Mouse (Mus musculus) embryonic stem cell, embryonic (primary cell): ENCODE data around the gene Fosb.

Experiments
- CTCF ChIA-PET, 4 experiments: fragments of 300-600 bp in 2 of 4; fragments of 350-600 bp in 2 of 4; sonication (Branson Sonifier 250); formaldehyde crosslinking; loops; one replicate each; lab custom pipeline; 2022; ENCODE audit warnings: inconsistent platforms in 2 of 4; lab: Charles Lee
- POLR2A ChIA-PET, 4 experiments: fragments of 300-600 bp in 2 of 4; fragments of 350-600 bp in 2 of 4; sonication (Branson Sonifier 250); formaldehyde crosslinking; loops; one replicate each; lab custom pipeline; 2022; ENCODE audit warnings: antibody characterized with exemption in 4 of 4, inconsistent platforms in 1 of 4; lab: Charles Lee

The Fosb gene

DNA sequence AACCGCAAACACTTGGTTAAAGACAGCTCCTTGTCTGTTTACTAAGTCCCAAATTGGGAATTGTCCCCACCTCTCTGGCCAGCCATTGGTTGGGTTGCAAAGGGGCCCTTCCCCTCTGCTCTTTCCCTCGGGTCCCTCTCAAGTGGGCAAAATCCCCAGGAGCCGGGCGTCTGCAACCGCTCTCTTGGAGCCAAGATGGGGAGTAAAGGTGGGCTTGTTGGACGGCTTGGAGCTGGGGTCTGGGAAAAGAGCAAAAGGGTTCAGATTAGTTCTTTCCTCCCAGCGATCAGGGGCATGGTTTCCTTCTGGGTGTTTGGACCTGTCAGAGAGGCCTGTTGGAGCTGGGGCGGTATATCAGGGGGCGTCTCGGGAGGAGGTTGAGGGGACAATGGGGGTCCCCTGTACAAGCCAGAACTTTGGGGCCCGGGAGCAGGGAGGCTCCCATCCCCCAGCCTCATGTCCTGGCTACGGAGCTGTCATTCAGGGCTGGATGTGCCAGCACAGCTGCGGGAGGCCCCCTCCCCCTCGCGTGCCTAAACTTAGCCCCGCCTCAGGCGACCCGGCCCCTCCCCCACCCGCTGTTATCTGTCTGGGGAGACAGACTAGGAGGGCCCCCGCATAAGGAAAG, 18.8 kb downstream of the Fosb start:
- POLR2A ChIA-PET, result interaction anchor here (0.6 to 1.9 kb wide), 27 partner anchors 8 to 530 kb away, joined by 3 to 8 read pairs (median 4); partner anchors contain the start of genes Fosb (in 2 of the 4), Cd3eap (in 1 of the 4), Ppm1n (in 1 of the 4) and Ppp1r13l (in 1 of the 4)
- CTCF ChIA-PET, result interaction anchor here (0.5 to 2.2 kb wide), 27 partner anchors 10 to 458 kb away, joined by 3 to 12 read pairs (median 4); partner anchors contain the start of gene Ppm1n (in 1 of the 4)

DNA sequence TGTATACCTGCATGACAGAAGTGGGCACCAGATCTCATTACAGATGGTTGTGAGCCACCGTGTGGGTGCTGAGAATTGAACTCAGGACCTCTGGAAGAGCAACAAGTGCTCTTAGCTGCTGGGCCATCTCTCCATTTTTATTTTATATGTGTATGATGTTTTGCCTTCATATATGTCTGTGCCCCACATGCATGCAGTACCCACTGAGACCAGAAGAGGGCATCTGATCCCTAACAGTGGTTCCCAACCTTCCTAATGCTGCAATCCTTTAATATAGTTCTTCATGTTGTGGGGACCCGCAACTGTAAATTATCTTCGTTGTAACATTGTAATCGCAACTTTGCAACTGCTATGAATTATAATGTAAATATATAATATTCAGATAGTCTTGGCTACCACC, 25.1 kb downstream of the Fosb start:
- ChIA-PET POLR2A (interaction anchor here in 2 of 4 experiments (1.4 to 2.1 kb wide), 3 partner anchors 9 to 109 kb away, joined by 3 to 5 read pairs (median 4); partner anchors contain the start of gene Eml2 (in 1 of the 2)), CTCF (interaction anchor here (0.6 to 3.9 kb wide), 10 partner anchors 11 to 385 kb away, joined by 3 to 23 read pairs (median 3); partner anchors contain the start of gene Ercc1 (in 1 of the 4))

DNA sequence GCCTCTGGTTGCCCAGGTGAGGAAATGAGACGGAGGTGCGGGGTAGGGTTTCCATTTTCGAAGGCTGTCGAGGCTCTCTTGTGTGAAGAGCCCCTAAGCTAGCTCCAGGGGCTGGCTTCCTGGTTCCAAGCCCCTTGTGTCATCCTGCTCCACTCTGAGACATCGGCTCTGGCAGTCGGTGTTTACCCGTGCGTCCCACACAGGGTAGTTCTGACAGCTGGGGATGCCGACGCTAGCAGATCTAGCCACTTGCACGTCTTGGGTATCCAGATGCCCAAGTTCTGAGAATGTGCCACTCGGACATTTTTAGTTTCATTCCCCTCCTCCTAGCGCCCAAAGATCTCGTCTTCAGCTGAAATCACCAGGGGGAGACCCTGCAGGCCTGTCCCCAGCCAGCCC, 26.4 kb downstream of the Fosb start:
- ChIA-PET CTCF (interaction anchor here (0.5 to 3.3 kb wide), 23 partner anchors 12 to 117 kb away, joined by 3 to 11 read pairs (median 4); partner anchors contain the start of genes Eml2 (in 1 of the 4), Ercc1 (in 1 of the 4), Gipr (in 1 of the 4) and Opa3 (in 1 of the 4)), POLR2A (interaction anchor here in 3 of 4 experiments (0.6 to 1.3 kb wide), 13 partner anchors 8 to 68 kb away, joined by 3 to 6 read pairs (median 4); partner anchors contain the start of gene Vasp (in 1 of the 3))

DNA sequence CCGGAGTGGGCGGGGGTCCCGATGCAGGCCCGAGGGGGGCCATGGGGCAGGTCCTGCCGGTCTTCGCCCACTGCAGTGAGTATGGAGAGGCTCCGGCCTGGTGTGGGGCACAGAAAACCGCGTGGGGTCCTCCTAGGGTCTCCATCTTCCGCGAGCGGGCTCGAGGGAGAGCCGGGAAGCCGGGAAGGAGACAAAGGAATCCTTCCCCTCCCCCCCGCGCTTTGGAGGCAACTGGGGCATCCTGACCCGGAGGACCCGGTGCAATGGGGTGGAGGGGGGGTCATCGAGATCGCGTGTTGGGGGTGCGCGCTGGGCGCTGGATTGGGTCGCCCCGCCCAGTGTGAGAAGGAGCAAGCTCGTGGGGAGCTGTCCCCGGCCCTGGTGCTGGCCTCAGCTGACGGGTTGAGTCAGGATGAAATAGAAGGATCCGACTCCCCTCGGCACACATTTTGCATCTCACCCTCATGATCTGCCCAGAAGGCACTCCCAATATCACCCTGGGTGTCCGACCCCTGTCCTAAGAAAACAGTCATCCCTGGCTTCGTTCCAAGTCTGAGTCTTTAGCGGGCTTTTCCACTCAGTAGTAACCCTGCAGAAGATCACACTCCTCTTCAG, 27.0 kb downstream of the Fosb start:
- ChIA-PET CTCF (interaction anchor here in 3 of 4 experiments (0.6 to 3.3 kb wide), 20 partner anchors 13 to 117 kb away, joined by 3 to 11 read pairs (median 4); partner anchors contain the start of genes Eml2 (in 1 of the 3), Ercc1 (in 1 of the 3), Gipr (in 1 of the 3) and Opa3 (in 1 of the 3)), POLR2A (interaction anchor here in 3 of 4 experiments (0.6 to 1.3 kb wide), 13 partner anchors 8 to 68 kb away, joined by 3 to 6 read pairs (median 4); partner anchors contain the start of gene Vasp (in 1 of the 3))

DNA sequence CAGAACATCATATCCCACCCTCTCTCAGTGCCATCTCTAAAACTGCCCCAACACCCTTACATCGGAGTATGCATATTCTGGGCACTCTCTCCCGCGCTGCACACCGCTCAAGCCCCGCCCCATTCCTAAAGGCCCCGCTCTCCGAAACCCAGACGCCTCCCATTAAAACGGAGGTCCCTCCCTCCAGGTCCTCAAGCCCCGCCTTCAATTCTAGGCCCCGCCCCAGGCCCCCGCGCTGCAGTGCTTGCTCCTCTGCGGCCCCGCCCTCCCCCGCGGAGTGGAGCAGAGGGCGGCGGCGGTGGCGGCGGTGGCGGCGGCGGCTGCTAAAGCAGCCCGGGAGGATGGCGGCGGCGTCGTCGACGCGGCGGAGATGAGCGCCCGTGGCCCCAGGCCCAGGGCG, 27.5 kb downstream of the Fosb start, which contains the start of gene Rtn2:
Rtn2 (plus strand) TSS at position 240 of the 400 bp plus-strand sequence.
- ChIA-PET POLR2A (interaction anchor here in 3 of 4 experiments (0.6 to 6.4 kb wide), 15 partner anchors 9 to 107 kb away, joined by 3 to 58 read pairs (median 5); partner anchors contain the start of genes Eml2 (in 1 of the 3) and Vasp (in 1 of the 3)), CTCF (interaction anchor here (0.7 to 4.5 kb wide), 31 partner anchors 11 to 177 kb away, joined by 3 to 53 read pairs (median 6); partner anchors contain the start of genes Eml2 (in 2 of the 4), Cd3eap (in 1 of the 4), Ercc1 (in 1 of the 4) and Gipr (in 1 of the 4))

DNA sequence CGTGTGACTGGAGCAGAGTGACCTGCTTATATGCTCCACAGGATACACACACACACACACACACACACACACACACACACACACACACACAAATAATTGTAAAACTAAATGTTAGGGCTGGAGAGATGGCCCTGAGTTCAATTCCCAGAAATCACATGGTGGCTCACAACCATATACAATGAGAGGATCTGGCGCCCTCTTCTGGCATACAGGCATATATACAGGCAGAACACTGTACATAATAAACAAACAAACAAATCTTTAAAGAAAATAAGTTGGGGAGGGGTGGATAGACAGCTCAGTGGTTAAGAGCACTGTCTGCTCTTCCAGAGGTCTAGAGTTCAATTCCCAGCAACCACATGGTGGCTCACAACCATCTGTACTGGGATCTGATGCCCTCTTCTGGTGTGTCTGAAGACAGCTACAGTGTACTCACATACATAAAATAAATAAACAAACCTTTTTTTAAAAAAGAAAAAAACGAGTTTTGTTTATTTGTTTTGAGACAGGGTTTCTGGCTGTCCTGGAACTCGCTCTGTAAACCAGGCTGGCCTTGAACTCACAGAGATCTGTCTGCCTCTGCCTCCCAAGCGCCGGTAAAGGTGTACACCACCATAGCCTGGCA, 28.1 kb downstream of the Fosb start:
- ChIA-PET POLR2A (interaction anchor here in 3 of 4 experiments (0.6 to 6.4 kb wide), 32 partner anchors 10 to 417 kb away, joined by 3 to 58 read pairs (median 4); partner anchors contain the start of genes Vasp (in 3 of the 3), Eml2 (in 2 of the 3), Apoe (in 1 of the 3) and Opa3 (in 1 of the 3)), CTCF (interaction anchor here (0.5 to 4.5 kb wide), 45 partner anchors 9 to 486 kb away, joined by 3 to 53 read pairs (median 5); partner anchors contain the start of genes Eml2 (in 3 of the 4), Cd3eap (in 1 of the 4), Ercc1 (in 1 of the 4) and Fbxo46 (in 1 of the 4))

DNA sequence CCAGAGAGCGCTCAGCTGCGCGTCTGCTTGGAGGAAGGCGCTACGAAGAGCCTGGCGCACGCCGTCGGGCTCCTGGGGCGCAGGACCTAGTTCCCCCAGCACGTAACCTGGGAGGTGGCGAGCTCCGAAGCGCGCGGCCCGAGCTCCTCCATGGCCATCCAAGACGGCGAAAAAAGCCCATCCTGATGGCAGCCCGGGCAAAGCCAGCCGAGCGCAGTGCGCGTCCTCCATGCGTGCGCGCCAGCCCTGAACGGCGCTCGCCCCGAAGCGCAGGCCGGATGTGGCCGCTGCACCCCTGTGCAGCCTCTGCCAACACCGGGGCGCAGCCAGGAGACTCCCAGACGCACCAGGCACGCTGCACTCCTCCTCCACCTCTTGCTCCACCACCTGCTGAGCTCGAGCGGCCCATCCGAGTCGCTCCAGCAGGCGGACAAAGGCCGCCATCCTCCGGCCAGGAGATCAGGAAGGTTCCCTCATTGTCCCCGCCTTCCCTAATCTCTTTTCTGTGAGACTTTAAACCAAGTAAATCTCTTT, 30.2 kb downstream of the Fosb start, which contains the start of gene Ppm1n:
Ppm1n (minus strand) TSS at position 484 of the 534 bp plus-strand sequence.
- ChIA-PET CTCF (interaction anchor here (0.5 to 4.5 kb wide), 34 partner anchors 8 to 187 kb away, joined by 3 to 53 read pairs (median 4); partner anchors contain the start of genes Eml2 (in 3 of the 4) and Vasp (in 1 of the 4)), POLR2A (interaction anchor here (0.6 to 6.4 kb wide), 37 partner anchors 7 to 116 kb away, joined by 3 to 58 read pairs (median 5); partner anchors contain the start of genes Eml2 (in 2 of the 4), Vasp (in 2 of the 4), Ercc1 (in 1 of the 4) and Fosb (in 1 of the 4))

DNA sequence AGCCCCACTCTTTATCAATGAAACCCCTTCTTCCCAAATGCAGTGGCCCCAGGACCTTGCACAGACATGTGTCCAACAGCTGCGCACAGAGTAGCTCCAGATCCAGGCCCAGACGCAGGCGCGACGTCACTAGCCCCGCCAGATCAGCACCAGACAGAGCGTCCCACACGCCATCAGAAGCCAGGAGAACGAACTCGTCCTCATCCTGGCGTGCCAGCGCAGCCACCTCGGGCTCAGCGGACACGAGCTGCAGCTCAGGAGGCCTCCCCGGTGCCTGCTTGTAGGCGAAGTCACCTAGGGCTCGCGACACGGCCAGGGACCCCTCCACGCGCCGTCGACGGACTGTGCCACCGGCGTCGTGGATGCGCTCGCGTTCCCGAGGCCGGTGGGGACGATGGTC, 30.8 kb downstream of the Fosb start:
- ChIA-PET CTCF (interaction anchor here in 3 of 4 experiments (0.6 to 4.5 kb wide), 30 partner anchors 7 to 186 kb away, joined by 3 to 53 read pairs (median 4); partner anchors contain the start of genes Eml2 (in 2 of the 3), Fosb (in 1 of the 3) and Vasp (in 1 of the 3)), POLR2A (interaction anchor here (0.7 to 6.4 kb wide), 42 partner anchors 9 to 143 kb away, joined by 3 to 58 read pairs (median 4); partner anchors contain the start of genes Eml2 (in 2 of the 4), Ercc1 (in 1 of the 4), Fosb (in 1 of the 4) and Ppp1r13l (in 1 of the 4))

DNA sequence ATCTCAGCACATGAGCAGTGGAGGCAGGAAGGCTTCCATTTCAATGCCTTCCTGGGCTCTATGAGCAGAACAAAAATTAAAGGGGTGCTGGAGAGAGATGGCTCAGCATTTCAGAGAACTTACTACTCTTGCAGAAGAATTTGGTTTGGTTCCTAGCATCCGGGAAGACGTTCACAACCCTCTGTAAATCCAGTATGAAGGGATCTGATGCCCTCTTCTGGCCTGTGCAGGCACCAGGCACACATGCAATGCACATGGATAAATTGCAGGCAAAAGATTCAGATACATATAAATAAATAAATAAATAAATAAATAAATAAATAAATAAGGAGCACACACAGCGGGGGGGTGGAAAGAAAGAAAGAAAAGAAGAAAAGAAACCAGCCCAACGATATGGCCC, 33.6 kb downstream of the Fosb start:
- ChIA-PET POLR2A (interaction anchor here in 3 of 4 experiments (1.3 to 6.4 kb wide), 7 partner anchors 7 to 97 kb away, joined by 4 to 58 read pairs (median 5); partner anchors contain the start of gene Vasp (in 1 of the 3)), CTCF (interaction anchor here (0.6 to 2.3 kb wide), 15 partner anchors 15 to 352 kb away, joined by 3 to 14 read pairs (median 5); no protein-coding TSS in a partner anchor)

DNA sequence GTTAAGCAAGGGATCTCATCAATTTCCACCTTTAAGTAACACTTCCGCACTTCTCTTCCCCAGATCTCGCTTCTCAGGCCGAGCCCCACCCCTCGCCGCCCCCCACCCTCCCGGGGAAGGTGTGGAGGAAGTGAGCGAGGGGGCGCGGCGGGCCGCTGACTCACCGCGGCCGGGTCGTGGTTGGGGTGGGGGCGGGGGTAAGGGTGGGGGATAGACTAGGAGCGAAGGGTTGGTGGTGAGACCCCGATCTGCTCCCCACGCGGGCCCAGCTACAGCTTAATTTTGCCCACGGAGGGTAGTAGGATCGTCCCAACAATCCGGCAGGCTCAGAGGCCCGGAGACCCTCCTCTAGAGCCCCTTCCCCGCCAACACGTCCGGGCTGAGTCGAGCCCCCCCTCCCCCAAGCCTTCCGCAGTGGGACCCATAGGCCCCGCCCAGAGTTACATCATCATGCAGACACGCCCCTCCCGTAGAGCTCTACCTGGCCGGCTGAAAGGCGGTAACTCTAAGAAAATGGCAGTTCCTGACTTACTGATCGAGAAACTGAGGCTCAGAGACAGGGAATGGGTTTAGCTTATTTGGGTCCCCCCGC, 37.6 kb downstream of the Fosb start:
- POLR2A ChIA-PET, result interaction anchor here (0.6 to 8.6 kb wide), 75 partner anchors 7 to 426 kb away, joined by 3 to 97 read pairs (median 5); partner anchors contain the start of genes Fosb (in 3 of the 4), Eml2 (in 2 of the 4), Opa3 (in 2 of the 4) and Cd3eap (in 1 of the 4)
- CTCF ChIA-PET, result interaction anchor here (0.6 to 3.0 kb wide), 25 partner anchors 8 to 318 kb away, joined by 3 to 24 read pairs (median 4); partner anchors contain the start of genes Ppm1n (in 1 of the 4) and Six5 (in 1 of the 4)

DNA sequence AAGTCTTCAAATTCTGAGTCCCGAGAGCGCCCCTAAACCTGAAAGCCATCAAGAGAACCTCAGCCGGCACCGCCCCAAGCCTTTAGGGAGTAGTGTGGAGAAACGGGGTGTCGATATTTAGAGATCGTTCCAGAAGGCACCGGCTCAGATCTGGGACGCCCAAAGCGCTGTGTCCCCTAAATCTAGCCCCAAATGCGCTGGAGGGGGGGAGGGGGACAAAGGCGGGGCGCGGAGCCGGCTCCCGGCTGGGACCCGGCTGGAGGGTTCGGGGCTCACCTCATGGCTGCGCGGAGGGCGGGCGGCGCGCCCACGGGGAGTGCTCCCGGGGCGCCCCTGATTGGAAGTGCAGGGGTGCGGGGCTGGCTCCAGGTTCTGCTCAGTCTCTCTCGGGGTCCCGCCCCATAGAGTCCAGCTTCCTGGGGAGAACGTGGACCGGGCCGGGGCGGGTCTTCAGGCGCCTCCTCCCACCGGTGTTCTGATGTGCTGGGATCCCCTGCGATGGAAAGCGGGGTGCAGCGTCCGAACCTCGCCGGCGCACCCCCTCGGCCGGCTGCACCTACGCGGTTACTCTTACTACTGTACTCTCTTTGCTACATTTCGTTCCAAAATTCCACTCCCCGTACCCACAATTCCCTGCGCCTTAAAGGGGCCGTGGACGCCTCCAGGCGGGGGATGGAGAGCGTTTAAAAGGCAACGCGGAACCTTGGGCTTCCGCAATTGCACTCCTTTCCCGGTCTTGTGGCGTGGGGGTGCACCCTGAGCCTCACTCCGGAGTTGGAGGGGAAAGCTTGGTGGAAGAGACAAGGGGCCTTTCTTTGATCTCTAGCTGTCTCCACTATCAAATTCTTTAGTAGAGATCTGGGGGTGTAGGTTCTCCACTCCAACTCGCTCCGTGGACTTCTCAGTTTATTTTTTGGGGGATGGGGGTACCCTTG, 38.3 kb downstream of the Fosb start, which contains the start of gene Vasp:
Vasp (minus strand) TSS at position 580 of the 935 bp plus-strand sequence.
- ChIA-PET CTCF (interaction anchor here in 2 of 4 experiments (0.6 to 3.0 kb wide), 15 partner anchors 9 to 178 kb away, joined by 3 to 24 read pairs (median 4); partner anchors contain the start of genes Ppm1n (in 1 of the 2) and Six5 (in 1 of the 2)), POLR2A (interaction anchor here (0.6 to 8.6 kb wide), 67 partner anchors 8 to 426 kb away, joined by 3 to 97 read pairs (median 5); partner anchors contain the start of genes Fosb (in 3 of the 4), Eml2 (in 2 of the 4), Opa3 (in 2 of the 4) and Ercc1 (in 1 of the 4))

DNA sequence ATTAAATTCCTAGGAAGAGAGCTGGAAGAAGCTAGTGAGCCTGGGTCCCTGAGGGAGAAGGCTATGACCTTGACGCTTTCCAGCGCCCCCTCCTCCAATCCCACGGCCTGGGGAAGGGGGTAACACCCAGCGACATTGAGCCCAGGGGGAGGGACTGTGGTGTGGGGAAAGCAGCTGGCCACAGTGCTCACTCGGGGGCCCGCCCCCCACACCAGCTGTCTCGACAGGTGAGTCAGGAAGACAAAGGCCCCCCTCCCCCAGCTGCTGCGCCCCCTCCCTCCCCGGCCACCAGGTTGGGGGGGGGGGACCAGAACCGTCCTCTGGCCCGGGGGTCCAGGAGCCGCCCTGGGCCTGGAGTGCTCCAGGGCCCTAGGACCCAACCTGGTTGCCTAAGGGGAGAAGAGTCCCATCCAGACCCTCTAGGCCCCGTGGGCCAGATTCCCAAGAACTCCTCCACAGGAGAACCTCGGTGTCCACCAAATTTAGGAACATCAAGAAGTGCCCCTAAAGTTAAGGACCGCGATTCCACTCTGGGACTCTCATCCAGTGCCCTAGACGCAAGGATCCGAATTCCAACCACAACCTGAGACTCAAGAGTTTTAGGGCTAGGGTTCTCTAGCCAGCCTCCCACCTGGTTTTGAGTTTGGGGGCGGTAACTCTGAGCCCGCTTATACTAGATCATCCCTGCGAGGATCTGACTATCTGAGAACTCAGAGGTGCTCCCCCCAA, 39.2 kb downstream of the Fosb start:
- POLR2A ChIA-PET, result interaction anchor here in 3 of 4 experiments (0.6 to 8.6 kb wide), 31 partner anchors 9 to 1033 kb away, joined by 3 to 97 read pairs (median 5); partner anchors contain the start of genes Ppm1n (in 2 of the 3) and Opa3 (in 1 of the 3)

DNA sequence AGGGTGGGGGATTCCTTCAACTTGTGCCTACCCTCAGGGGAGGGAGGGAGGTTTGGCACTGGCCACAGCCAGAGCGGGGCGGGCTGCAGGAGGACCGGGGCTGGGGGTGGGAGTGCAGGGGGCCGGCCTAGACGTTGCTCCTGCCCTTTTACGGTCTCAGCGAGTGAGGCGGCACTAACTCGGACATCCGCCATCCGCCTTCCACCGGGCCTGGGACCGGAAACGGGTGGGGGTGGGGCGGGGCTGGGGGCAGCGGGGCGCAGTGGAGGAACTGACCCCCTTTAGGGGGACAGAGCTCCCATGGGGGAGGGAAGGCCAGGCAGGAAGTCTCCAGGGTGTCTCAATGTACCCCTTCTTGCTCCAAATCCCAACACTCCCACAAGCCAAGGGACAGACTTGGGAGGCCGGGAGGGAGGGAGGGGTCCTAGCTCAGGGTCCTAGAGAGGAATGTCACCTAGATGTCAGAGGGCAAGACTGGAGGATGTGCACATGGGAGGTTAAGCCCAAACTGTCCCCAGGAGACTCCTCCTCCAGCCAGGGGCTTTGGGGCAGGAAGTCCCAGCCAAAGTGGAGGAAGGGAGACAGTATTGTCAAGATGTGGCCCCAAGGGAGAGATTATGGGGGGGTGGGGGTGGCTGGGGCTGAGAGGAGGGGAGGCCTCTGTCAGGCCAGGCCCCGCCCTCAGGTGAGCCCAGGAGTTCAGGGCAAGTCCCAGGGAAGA, 40.0 kb downstream of the Fosb start:
- CTCF ChIA-PET, result interaction anchor here in 3 of 4 experiments (0.6 to 3.0 kb wide), 10 partner anchors 11 to 284 kb away, joined by 3 to 24 read pairs (median 4); partner anchors contain the start of gene Ppm1n (in 1 of the 3)
- POLR2A ChIA-PET, result interaction anchor here in 3 of 4 experiments (0.6 to 8.6 kb wide), 27 partner anchors 9 to 1032 kb away, joined by 3 to 97 read pairs (median 4); partner anchors contain the start of genes Ppm1n (in 2 of the 3) and Opa3 (in 1 of the 3)

More for the DNA sequence above, 39.2 kb downstream of the Fosb start:
- CTCF ChIA-PET, result interaction anchor here (0.6 to 3.0 kb wide), 12 partner anchors 10 to 197 kb away, joined by 3 to 24 read pairs (median 3); partner anchors contain the start of gene Ppm1n (in 1 of the 4)
